Mouse (Mus musculus) heart, postnatal 0 days (tissue): ENCODE measurements around the gene Osbpl2. TPM values are rescaled to one million over a fixed set of nuclear protein-coding genes. Genes with fewer than 3 reads are reported as not detected.

Source experiments
- ATAC-seq: fragments of 200-750 bp; cut with Nextera tagmentation; 2 replicates; pipeline ENCODE4 v1.8.0; 2017; ENCODE audit warnings: low read depth, moderate number of reproducible peaks, moderate library complexity; ENCODE audit not compliant: insufficient read depth
- DNase-seq: peaks from one replicate; pipeline ENCODE4 v3.0.0-alpha.2; 2016; ENCODE audit warnings: low spot score
- H3K27ac ChIP-seq: fragments of 300-500 bp; sonication (generic); 2 replicates; pipeline ENCODE4 v1.5.1; 2014; ENCODE audit warnings: low read depth, mild to moderate bottlenecking
- H3K27me3 ChIP-seq: fragments of 300-500 bp; sonication (generic); 2 replicates; pipeline ENCODE4 v1.6.1; 2014; ENCODE audit warnings: low read length, mixed read lengths; ENCODE audit not compliant: control insufficient read depth, insufficient read depth
- H3K36me3 ChIP-seq: fragments of 300-500 bp; sonication (generic); replicated peaks from 2 replicates; pipeline ENCODE4 v1.6.1; 2014; ENCODE audit warnings: low read length, mixed read lengths; ENCODE audit not compliant: control insufficient read depth, insufficient read depth
- H3K4me1 ChIP-seq: fragments of 300-500 bp; sonication (generic); 2 replicates; pipeline ENCODE4 v1.6.1; 2014; ENCODE audit warnings: antibody characterized with exemption; ENCODE audit not compliant: control insufficient read depth, insufficient read depth
- H3K4me2 ChIP-seq: fragments of 300-500 bp; sonication (generic); 2 replicates; pipeline ENCODE4 v1.6.1; 2014; ENCODE audit warnings: low read depth, mild to moderate bottlenecking, low read length, moderate library complexity
- H3K4me3 ChIP-seq: fragments of 300-500 bp; sonication (generic); 2 replicates; pipeline ENCODE4 v1.5.1; 2014; ENCODE audit warnings: low read depth, low read length
- H3K9ac ChIP-seq: fragments of 300-500 bp; sonication (generic); replicated peaks from 2 replicates; pipeline ENCODE4 v1.6.1; 2014; ENCODE audit warnings: low read depth, low read length, mixed read lengths
- H3K9me3 ChIP-seq: fragments of 300-500 bp; sonication (generic); replicated peaks from 2 replicates; pipeline ENCODE4 v1.6.1; 2016; ENCODE audit warnings: low read length; ENCODE audit not compliant: control insufficient read depth
- CTCF ChIP-seq: IDR thresholded peaks from 2 replicates; pipeline ENCODE4 v1.5.1; 2016; ENCODE audit warnings: antibody characterized with exemption, control low read depth, low read depth
- EP300 ChIP-seq: IDR thresholded peaks from 2 replicates; pipeline ENCODE4 v1.6.1; 2016; ENCODE audit warnings: antibody characterized with exemption, low read depth
- WGBS: fragments of 180-500 bp; shearing (Covaris S2); extraction: QIAGEN DNeasy Blood & Tissue Kit; methylation state at CpG from one replicate; pipeline ENCODE4 v1.1.7; 2014; 5-methylcytosine and 5-hydroxymethylcytosine counted together
- polyA plus RNA-seq: library from polyadenylated mRNA; unstranded; fragments of >200 nt; fragmentation: Nextera tagmentation; extraction: Ambion mirVana; gene quantifications from 2 replicates; pipeline ENCODE4 v1.2.1, GENCODE M21; 2015
- total RNA-seq: library from RNA; depleted of rRNA; stranded (reverse); fragments of >200 nt; gene quantifications from 2 replicates; pipeline ENCODE4 v1.2.3, GENCODE M21; 2014; ENCODE audit warnings: low replicate concordance

Gene Osbpl2
- total and polyA plus RNA-seq, 2 experiments from 2014 or later = 30.2 to 32.4 TPM

DNA sequence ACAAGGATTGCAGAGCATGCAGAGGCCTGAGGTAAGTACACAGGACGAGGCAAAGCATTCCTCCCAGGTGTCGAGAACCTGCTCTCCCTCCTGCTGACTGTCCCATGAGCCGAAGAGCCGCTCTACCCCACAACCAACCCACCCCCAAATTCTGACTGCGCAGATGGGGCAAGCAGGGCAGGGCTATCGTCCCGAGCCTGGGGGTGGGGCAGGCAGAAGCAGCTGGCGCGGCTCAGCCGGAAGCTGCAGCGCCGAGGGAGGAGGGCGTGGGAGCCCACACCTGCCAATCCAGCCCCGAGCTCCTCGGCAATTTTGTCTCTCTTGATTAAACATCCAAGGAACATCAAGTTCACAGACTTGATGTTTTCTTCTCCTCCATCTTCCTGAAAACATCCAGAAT is 19.6 kb upstream of the Osbpl2 start:
- H3K36me3 ChIP-seq = no peaks in the 10 kb centered on the region
- 13% methylated on average over 15 of the region's 15 CpGs for WGBS
- H3K9me3 ChIP-seq = no peaks in the 10 kb centered on the region
- TF ChIP-seq EP300 (no peak), CTCF (no peak)
- 0 out of 2 replicates have a peak, but pooled peaks cover 12% of the 10 kb centered on the region for H3K4me1 ChIP-seq
- DNase-seq (no peak), ATAC-seq (no peak)
- no peak overlapping the region for H3K9ac ChIP-seq
- H3K4me2 ChIP-seq = peak overlapping the region; percentile 25; the same call in 1 of the 2 replicates
- peaks cover 71% of the 10 kb centered on the region for H3K27me3 ChIP-seq
- no peak overlapping the region for H3K4me3 ChIP-seq
- H3K27ac ChIP-seq = no peak overlapping the region

GRCm38 (mm10) chr2:180103151-180103977 is 15.7 kb upstream of the Osbpl2 start:
- Histone ChIP-seq H3K4me2 (peak overlapping the region; percentile 95), H3K27me3 (peaks cover 75% of the 10 kb centered on the region), H3K36me3 (no peaks in the 10 kb centered on the region), H3K9ac (no peak overlapping the region), H3K9me3 (no peaks in the 10 kb centered on the region), H3K27ac (no peak overlapping the region), H3K4me3 (peak overlapping the region; percentile 59), H3K4me1 (0 out of 2 replicates have a peak, but pooled peaks cover 14% of the 10 kb centered on the region)
- no peak for TF ChIP-seq CTCF
- no peak for TF ChIP-seq EP300
- ATAC-seq = no peak
- no peak for DNase-seq
- WGBS = 2% methylated on average over 55 of the region's 57 CpGs

- WGBS = 1% methylated on average over 82 of the region's 87 CpGs
- Histone ChIP-seq H3K36me3 (no peaks in the 10 kb centered on the region), H3K4me2 (peak within 1 kb of the TSS; percentile 95), H3K4me3 (peak within 1 kb of the TSS; percentile 59), H3K9me3 (no peaks in the 10 kb centered on the region), H3K27ac (no peak within 1 kb of the TSS), H3K4me1 (0 out of 2 replicates have a peak, but pooled peaks cover 14% of the 10 kb centered on the region), H3K27me3 (peaks cover 67% of the 10 kb centered on the region), H3K9ac (no peak within 1 kb of the TSS)
- TF ChIP-seq EP300 (no peak), CTCF (no peak)
- DNase-seq (peak; percentile 21), ATAC-seq (peak; percentile 84)
Observed at GRCm38 (mm10) chr2:180103978-180104658, 15.0 kb upstream of the Osbpl2 start, which contains the start of gene Hrh3. Hrh3 (minus strand) TSS chr2:180104488.

DNA sequence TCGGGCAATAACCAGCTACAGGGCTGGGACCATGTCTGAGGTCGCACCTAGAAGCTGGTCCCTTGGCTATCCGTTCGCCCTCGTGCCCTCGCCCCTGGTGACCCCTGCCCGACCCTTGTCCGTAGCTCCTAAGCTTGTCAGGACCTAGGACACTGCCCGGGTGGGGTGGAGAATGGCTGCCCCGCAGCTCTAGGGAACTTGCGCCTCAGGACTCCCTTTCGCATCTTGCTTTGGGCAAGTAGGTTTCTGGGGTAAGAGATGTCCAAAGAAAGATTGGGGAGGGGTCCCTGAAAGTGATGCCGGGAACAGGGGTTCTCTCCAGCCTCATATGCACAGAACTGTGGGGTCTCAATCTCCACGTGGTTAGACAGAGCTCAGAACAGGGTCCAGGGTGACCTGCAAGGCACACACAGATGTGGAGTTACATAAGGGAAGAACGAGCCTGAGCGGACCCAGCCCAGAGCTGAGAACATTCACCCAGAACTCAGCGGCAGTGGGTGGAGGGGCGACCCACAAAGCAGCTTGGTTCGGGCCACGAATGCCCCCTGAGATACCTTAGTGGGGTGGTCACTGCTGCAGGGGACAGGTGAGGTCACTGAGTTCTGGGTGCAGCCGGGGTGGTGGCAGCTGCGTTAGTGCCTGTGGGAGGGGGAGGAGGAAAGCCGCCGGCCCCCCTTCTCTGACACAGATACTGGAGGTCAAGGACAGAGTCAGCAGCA is 14.3 kb upstream of the Osbpl2 start:
- no peaks in the 10 kb centered on the region for H3K36me3 ChIP-seq
- ATAC-seq = peak; percentile 43; the same call in 1 of the 2 replicates
- H3K9me3 ChIP-seq = no peaks in the 10 kb centered on the region
- H3K9ac ChIP-seq = no peak overlapping the region
- 11% methylated on average over 24 of the region's 24 CpGs for WGBS
- TF ChIP-seq EP300 (no peak), CTCF (no peak)
- H3K27me3 ChIP-seq = peaks cover 61% of the 10 kb centered on the region
- peak overlapping the region; percentile 59 for H3K4me3 ChIP-seq
- H3K4me1 ChIP-seq = 0 out of 2 replicates have a peak, but pooled peaks cover 14% of the 10 kb centered on the region
- peak overlapping the region; percentile 95 for H3K4me2 ChIP-seq
- no peak for DNase-seq
- no peak overlapping the region for H3K27ac ChIP-seq
